Mouse (Mus musculus) testis, adult 2 months (tissue): Measurements from ENCODE around the gene Dmrtc2.
"Not testable (repeated sequence)": the region's sequence is repeated elsewhere in the genome, so short reads cannot be mapped to it uniquely, and the experiment has no call there.

Experiments
- CTCF ChIP-seq: fragments of 200-500 bp; IDR thresholded peaks from 2 replicates; pipeline ENCODE4 v1.5.1; 2012; ENCODE audit warnings: low read depth, mild to moderate bottlenecking, inconsistent platforms, low read length, moderate library complexity; ENCODE audit not compliant: control insufficient read depth, insufficient read depth, insufficient replicate concordance
- POLR2A ChIP-seq: fragments of 200-500 bp; IDR thresholded peaks from 2 replicates; pipeline ENCODE4 v1.6.1; 2012; ENCODE audit warnings: low read depth, mild to moderate bottlenecking, inconsistent platforms, low read length, moderate library complexity; ENCODE audit not compliant: control insufficient read depth

DNA sequence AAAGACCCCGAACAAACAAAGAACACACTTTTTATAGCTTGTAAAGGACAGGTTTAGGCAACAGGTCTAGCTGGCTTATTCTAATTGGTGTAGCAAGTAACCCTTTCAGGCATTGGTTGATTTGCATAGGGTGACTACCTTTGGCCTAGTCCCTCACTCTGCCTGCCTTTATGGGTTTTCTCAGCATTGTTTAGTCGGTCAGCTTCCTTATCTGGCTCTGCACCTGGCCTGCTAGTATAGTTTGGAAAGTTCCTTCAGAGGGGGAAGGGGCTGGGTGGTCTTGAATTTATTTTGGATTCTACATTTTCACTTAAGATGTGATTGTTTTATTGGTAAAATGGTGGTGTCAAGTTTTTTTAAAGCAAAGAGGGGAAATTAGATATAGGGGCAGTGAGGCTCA lies 23.3 kb upstream of the Dmrtc2 start:
- TF ChIP-seq POLR2A, CTCF: not testable (repeated sequence)
